Mouse (Mus musculus) B cell, adult (primary cell): ENCODE data around the gene Phlda3. TPM values are rescaled to one million over a fixed set of nuclear protein-coding genes. Genes with fewer than 3 reads are reported as not detected.

Experiments used
- total RNA-seq: library from RNA; stranded (reverse); gene quantifications from 4 replicates; pipeline ENCODE4 v1.2.4, GENCODE M21; 2023; ENCODE audit not compliant: inconsistent age

Gene Phlda3
- total RNA-seq: 1.00 TPM in 1 of 4 replicates, not detected in the others

GRCm38 (mm10) chr1:135765645-135766591 is at the start of gene Phlda3:
TSS of gene Phlda3 (plus strand) at chr1:135766119.

GRCm38 (mm10) chr1:135719983-135720382 is 45.9 kb upstream of the Phlda3 start, which contains the start of gene Csrp1:
TSS of gene Csrp1 (plus strand) at chr1:135720061.

GRCm38 (mm10) chr1:135778780-135779535 is 13.0 kb downstream of the Phlda3 start, which contains the start of gene Tnni1:
TSS of gene Tnni1 (plus strand) at chr1:135779434.

GRCm38 (mm10) chr1:135818481-135819086 is 52.7 kb downstream of the Phlda3 start, which contains the start of gene Lad1:
TSS of gene Lad1 (plus strand) at chr1:135818598.

Other genes starting within 250 kb of the Phlda3 start
- gene Nav1, start 158.8 kb upstream of the Phlda3 start, total RNA-seq: 0.33 to 1.6 TPM (median 1.1 TPM) in 4 replicates
- 29.9 to 32.6 TPM (median 32.0 TPM) in 4 replicates for gene Csrp1, start 46.1 kb upstream of the Phlda3 start, total RNA-seq
- not detected in 4 replicates for gene Tnni1, start 13.3 kb downstream of the Phlda3 start, total RNA-seq
- not detected in 4 replicates for gene Lad1, start 52.5 kb downstream of the Phlda3 start, total RNA-seq
- not detected in 4 replicates for gene Tnnt2, start 70.2 kb downstream of the Phlda3 start, total RNA-seq
- gene Pkp1, start 153.1 kb downstream of the Phlda3 start, total RNA-seq: not detected in 4 replicates
- gene Igfn1, start 240.2 kb downstream of the Phlda3 start, total RNA-seq: 0.19 to 0.36 TPM (median 0.30 TPM) in 3 of 4 replicates, not detected in the other
- 6.6 to 11.3 TPM (median 9.2 TPM) in 4 replicates for gene Tmem9, start 242.0 kb downstream of the Phlda3 start, total RNA-seq